Mouse (Mus musculus): ENCODE measurements around the gene Plxnd1.

DNA sequence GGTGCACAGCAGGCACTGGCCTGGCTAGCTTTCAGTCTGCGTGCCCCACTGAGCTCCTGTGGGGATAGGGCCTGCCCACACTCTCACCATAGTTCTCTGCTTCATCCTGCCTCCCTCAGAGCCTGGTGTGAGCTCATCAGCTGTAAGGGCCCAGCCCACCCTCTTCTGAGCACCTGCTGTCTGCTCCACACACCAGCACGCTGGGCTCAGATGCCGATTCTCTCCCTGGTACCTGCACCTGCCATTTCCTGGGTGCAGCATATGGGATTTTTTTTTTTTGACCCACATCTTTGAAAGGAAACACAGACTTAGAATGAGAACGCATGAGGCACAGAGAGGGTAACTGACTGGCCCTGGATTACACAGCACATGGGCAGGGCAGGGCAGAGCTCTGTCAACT, 5.2 kb downstream of the Plxnd1 start:
- TF ChIP-seq POLR2A (IDR thresholded peaks at IDR 0.05; ENCODE audit: low read depth, low read length) (peak; percentile 24; the same call in 1 of the 2 replicates), EP300 (IDR thresholded peaks at IDR 0.05; ENCODE audit: low read length) (peak; percentile 74; the same call in 1 of the 2 replicates), MAZ (IDR thresholded peaks at IDR 0.05; ENCODE audit: low read depth, low read length) (no peak), BHLHE40 (IDR thresholded peaks at IDR 0.05; ENCODE audit: low read depth, low read length) (peak; percentile 95), ZC3H11A (IDR thresholded peaks at IDR 0.05; ENCODE audit: low read depth, low read length) (no peak), MXI1 (IDR thresholded peaks at IDR 0.05; ENCODE audit: low read depth, low read length) (peak; percentile 81), CTCF (conservative IDR thresholded peaks at IDR 0.05 in 1 of 2, IDR thresholded peaks at IDR 0.05 in 1 of 2; ENCODE audit: low read depth in 2 of 2, low read length in 2 of 2) (no peak), ZKSCAN1 (IDR thresholded peaks at IDR 0.05; ENCODE audit: borderline replicate concordance, low read depth, low read length) (no peak), TBP (conservative IDR thresholded peaks at IDR 0.05; ENCODE audit: low read depth, low read length) (no peak), MAX (IDR thresholded peaks at IDR 0.05; ENCODE audit: low read length) (peak; percentile 82), ZNF384 (IDR thresholded peaks at IDR 0.05; ENCODE audit: low read depth, low read length) (peak; percentile 94), JUN (IDR thresholded peaks at IDR 0.05; ENCODE audit: insufficient read depth, low read depth, low read length) (0 out of 2 replicates have a peak, but pooled peaks have one; percentile 11), MEF2A (IDR thresholded peaks at IDR 0.05; ENCODE audit: borderline replicate concordance, low read depth, low read length) (peak; percentile 15; the same call in 1 of the 2 replicates)

All from CH12.LX (cell line).